Mouse (Mus musculus) kidney, postnatal 25 days (tissue): ENCODE data around the gene Bphl.

Source experiments
- DNase-seq, 2 experiments: peaks; one replicate each; pipeline ENCODE4 v3.0.0; 2021; ENCODE audit warnings: mixed read lengths in 2 of 2

Bphl gene

GRCm38 (mm10) chr13:34088871-34089288 lies 51.5 kb downstream of the Bphl start:
- DNase-seq, result no peak

GRCm38 (mm10) chr13:34089358-34089757 lies 52.0 kb downstream of the Bphl start:
- no peak for DNase-seq

- no peak for DNase-seq
Measured at GRCm38 (mm10) chr13:34095542-34096435, 58.4 kb downstream of the Bphl start.

GRCm38 (mm10) chr13:34096455-34096854 lies 59.1 kb downstream of the Bphl start:
- peak in 1 of 2 experiments; percentile 40 for DNase-seq

- DNase-seq, result no peak
Measured at GRCm38 (mm10) chr13:34097086-34097485, 59.7 kb downstream of the Bphl start.

GRCm38 (mm10) chr13:34100733-34101132 lies 63.3 kb downstream of the Bphl start:
- no peak for DNase-seq

GRCm38 (mm10) chr13:34101247-34101646 lies 63.9 kb downstream of the Bphl start:
- DNase-seq, result no peak

GRCm38 (mm10) chr13:34101908-34102307 lies 64.5 kb downstream of the Bphl start:
- DNase-seq, result no peak

GRCm38 (mm10) chr13:34105364-34105763 lies 68.0 kb downstream of the Bphl start:
- no peak for DNase-seq

GRCm38 (mm10) chr13:34106256-34106655 lies 68.9 kb downstream of the Bphl start:
- no peak for DNase-seq

GRCm38 (mm10) chr13:34106999-34107398 lies 69.6 kb downstream of the Bphl start:
- no peak for DNase-seq

- no peak for DNase-seq
Measured at GRCm38 (mm10) chr13:34109035-34109676, 71.8 kb downstream of the Bphl start.

- DNase-seq, result peak; percentile 39 to 88
Measured at GRCm38 (mm10) chr13:34109677-34110058, 72.3 kb downstream of the Bphl start.

GRCm38 (mm10) chr13:34111019-34111418 lies 73.6 kb downstream of the Bphl start:
- DNase-seq, result peak; percentile 42 to 78

GRCm38 (mm10) chr13:34111878-34112277 lies 74.5 kb downstream of the Bphl start:
- DNase-seq, result no peak

GRCm38 (mm10) chr13:34112369-34113081 lies 75.1 kb downstream of the Bphl start:
- peak in 1 of 2 experiments; percentile 54 for DNase-seq

- no peak for DNase-seq
Measured at GRCm38 (mm10) chr13:34113086-34113485, 75.7 kb downstream of the Bphl start.

- DNase-seq, result no peak
Measured at GRCm38 (mm10) chr13:34114654-34115053, 77.3 kb downstream of the Bphl start.

GRCm38 (mm10) chr13:34116508-34116907 lies 79.1 kb downstream of the Bphl start:
- DNase-seq, result no peak

- DNase-seq, result no peak
Measured at GRCm38 (mm10) chr13:34118816-34119215, 81.4 kb downstream of the Bphl start.

- DNase-seq, result no peak
Measured at GRCm38 (mm10) chr13:34119406-34119805, 82.0 kb downstream of the Bphl start.

GRCm38 (mm10) chr13:34120536-34120935 lies 83.1 kb downstream of the Bphl start:
- no peak for DNase-seq
